Mouse (Mus musculus) embryonic fibroblast, embryonic 13.5 days (primary cell): ENCODE measurements around the gene Pate4. TPM values are rescaled to one million over a fixed set of nuclear protein-coding genes. Genes with fewer than 3 reads are reported as not detected.
"Not testable (repeated sequence)": the region's sequence is repeated elsewhere in the genome, so short reads cannot be mapped to it uniquely, and the experiment has no call there.

Experiments used
- H3K27ac ChIP-seq: 2 replicates; pipeline ENCODE4 v1.5.1; 2012; ENCODE audit warnings: low read length, control low read depth, inconsistent platforms; ENCODE audit not compliant: insufficient read depth
- H3K4me1 ChIP-seq: 2 replicates; pipeline ENCODE4 v1.6.1; 2011; ENCODE audit warnings: low read length; ENCODE audit not compliant: control insufficient read depth, insufficient read depth
- H3K4me3 ChIP-seq: 2 replicates; pipeline ENCODE4 v1.5.1; 2011; ENCODE audit warnings: mild to moderate bottlenecking, control low read depth, low read length; ENCODE audit not compliant: insufficient read depth
- CTCF ChIP-seq: IDR thresholded peaks from 2 replicates; pipeline ENCODE4 v1.5.1; 2011; ENCODE audit warnings: mild to moderate bottlenecking, control low read depth, low read length, moderate library complexity, borderline replicate concordance; ENCODE audit not compliant: insufficient read depth
- POLR2A ChIP-seq: IDR thresholded peaks from 2 replicates; pipeline ENCODE4 v1.6.1; 2011; ENCODE audit warnings: low read depth, mild to moderate bottlenecking, control low read depth, low read length, moderate library complexity
- polyA plus RNA-seq: library from polyadenylated mRNA; stranded (reverse); fragments of >200 nt; gene quantifications from 2 replicates; pipeline ENCODE4 v1.2.4, GENCODE M21; 2011; ENCODE audit warnings: low read depth; ENCODE audit not compliant: missing spikeins, insufficient read length

The Pate4 gene
- not detected in 2 replicates for polyA plus RNA-seq

GRCm38 (mm10) chr9:35611841-35612240, at the start of gene Pate4:
Gene Pate4, minus strand, starts transcription at chr9:35611941.
- no peak for TF ChIP-seq CTCF
- no peak for TF ChIP-seq POLR2A
- H3K4me1 ChIP-seq: no peaks in the 10 kb centered on the region; the same call in 1 of the 2 replicates

GRCm38 (mm10) chr9:35648102-35648501, 36.4 kb upstream of the Pate4 start, which contains the start of gene Pate3:
Gene Pate3, minus strand, starts transcription at chr9:35648202.
- no peaks in the 10 kb centered on the region for H3K4me1 ChIP-seq
- TF ChIP-seq POLR2A: no peak
- no peak for TF ChIP-seq CTCF
- no peak within 1 kb of the TSS for H3K27ac ChIP-seq
- H3K4me3 ChIP-seq: no peak within 1 kb of the TSS

More at GRCm38 (mm10) chr9:35611841-35612240, at the start of gene Pate4:
- H3K27ac ChIP-seq: no peak within 1 kb of the TSS
- no peak within 1 kb of the TSS for H3K4me3 ChIP-seq

- no peak for TF ChIP-seq POLR2A
- no peak for TF ChIP-seq CTCF
- Histone ChIP-seq H3K27ac (no peak overlapping the region), H3K4me3 (no peak overlapping the region), H3K4me1 (no peaks in the 10 kb centered on the region)
Measured at GRCm38 (mm10) chr9:35632981-35633380, 21.2 kb upstream of the Pate4 start.

- not testable (repeated sequence) for H3K4me1 ChIP-seq, H3K27ac ChIP-seq, H3K4me3 ChIP-seq
Measured at GRCm38 (mm10) chr9:35616784-35617183, 5.0 kb upstream of the Pate4 start.

- no peak overlapping the region for H3K4me3 ChIP-seq
- TF ChIP-seq CTCF (no peak), POLR2A (no peak)
- no peaks in the 10 kb centered on the region for H3K4me1 ChIP-seq
- no peak overlapping the region for H3K27ac ChIP-seq
Measured at GRCm38 (mm10) chr9:35614005-35614404, 2.3 kb upstream of the Pate4 start.

- Histone ChIP-seq H3K27ac (no peak overlapping the region), H3K4me1 (no peaks in the 10 kb centered on the region; the same call in 1 of the 2 replicates), H3K4me3 (no peak overlapping the region)
- no peak for TF ChIP-seq POLR2A
- no peak for TF ChIP-seq CTCF
Measured at GRCm38 (mm10) chr9:35607647-35608405, 3.9 kb downstream of the Pate4 start.

- TF ChIP-seq POLR2A: no peak
- TF ChIP-seq CTCF: no peak
- Histone ChIP-seq H3K4me1 (no peaks in the 10 kb centered on the region), H3K4me3 (no peak overlapping the region), H3K27ac (no peak overlapping the region)
Measured at GRCm38 (mm10) chr9:35592903-35593302, 18.8 kb downstream of the Pate4 start.

GRCm38 (mm10) chr9:35587674-35588073, 24.1 kb downstream of the Pate4 start:
- Histone ChIP-seq H3K27ac (no peak overlapping the region), H3K4me1 (no peaks in the 10 kb centered on the region), H3K4me3 (no peak overlapping the region)
- TF ChIP-seq POLR2A (no peak), CTCF (no peak)

GRCm38 (mm10) chr9:35574416-35574815, 37.3 kb downstream of the Pate4 start:
- Histone ChIP-seq H3K27ac (no peak overlapping the region), H3K4me1 (no peaks in the 10 kb centered on the region), H3K4me3 (no peak overlapping the region)
- TF ChIP-seq CTCF: no peak
- no peak for TF ChIP-seq POLR2A

- no peak for TF ChIP-seq POLR2A
- no peak for TF ChIP-seq CTCF
- H3K27ac ChIP-seq: no peak overlapping the region
Measured at GRCm38 (mm10) chr9:35570663-35571062, 41.1 kb downstream of the Pate4 start.

More at GRCm38 (mm10) chr9:35570663-35571062, 41.1 kb downstream of the Pate4 start:
- Histone ChIP-seq H3K4me3 (peak overlapping the region; percentile 52), H3K4me1 (no peaks in the 10 kb centered on the region; the same call in 1 of the 2 replicates)
